Mouse (Mus musculus): ENCODE results near the gene Acad12. TPM values are rescaled to one million over a fixed set of nuclear protein-coding genes. Genes with fewer than 3 reads are reported as not detected.
"Not testable (repeated sequence)": the region's sequence is repeated elsewhere in the genome, so short reads cannot be mapped to it uniquely, and the experiment has no call there.

Gene Acad12
- total RNA-seq (2021): 10 to 100 TPM; 19.4 to 23.5 TPM
- 14.1 and 14.5 TPM in 2 replicates for polyA plus RNA-seq (2012; rRNA removed)
- long read RNA-seq, partial matches to known transcripts: 2 of 32 reads
- long read RNA-seq, other reads (novel, unspliced or antisense): 26 of 32 reads

GRCm38 (mm10) chr5:121618592-121619513, at the start of gene Acad12:
Acad12 (minus strand) TSS chr5:121618938.
- peak; percentile 91 for DNase-seq

- DNase-seq: no peak
Observed at GRCm38 (mm10) chr5:121668411-121668810, 49.7 kb upstream of the Acad12 start.

- no peak for DNase-seq
Observed at GRCm38 (mm10) chr5:121667067-121667466, 48.3 kb upstream of the Acad12 start.

- DNase-seq: no peak
Observed at GRCm38 (mm10) chr5:121664971-121665370, 46.2 kb upstream of the Acad12 start.

- DNase-seq: no peak
Observed at GRCm38 (mm10) chr5:121664078-121664477, 45.3 kb upstream of the Acad12 start.

- DNase-seq: no peak
Observed at GRCm38 (mm10) chr5:121663456-121663855, 44.7 kb upstream of the Acad12 start.

DNA sequence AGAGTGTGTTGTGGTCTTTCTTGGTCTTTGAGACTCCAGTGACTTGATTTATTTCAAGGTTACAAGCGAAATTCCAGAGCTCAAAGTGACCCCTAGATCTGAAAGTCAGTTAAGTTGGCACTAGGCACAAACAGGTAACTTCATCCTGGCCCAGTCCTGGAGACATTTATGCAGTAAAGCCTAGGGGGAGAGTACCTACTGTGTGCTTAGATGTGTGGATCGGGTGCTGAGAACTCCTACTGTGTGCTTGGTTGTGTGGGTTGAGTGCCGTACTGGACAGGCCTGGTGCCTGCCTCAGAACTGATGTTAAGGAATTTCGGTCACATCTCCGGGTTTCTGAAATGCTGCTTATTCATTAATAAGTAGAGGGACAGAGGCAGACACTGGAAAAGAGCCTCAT, 42.8 kb upstream of the Acad12 start:
- no peak for DNase-seq

GRCm38 (mm10) chr5:121660897-121661254, 42.1 kb upstream of the Acad12 start:
- no peak for DNase-seq

- DNase-seq: peak; percentile 97
Observed at GRCm38 (mm10) chr5:121660059-121660896, 41.5 kb upstream of the Acad12 start, which contains the start of the genes Acad10 and Brap. Acad10 (minus strand) TSS chr5:121660514. Brap (plus strand) TSS chr5:121660563.

DNA sequence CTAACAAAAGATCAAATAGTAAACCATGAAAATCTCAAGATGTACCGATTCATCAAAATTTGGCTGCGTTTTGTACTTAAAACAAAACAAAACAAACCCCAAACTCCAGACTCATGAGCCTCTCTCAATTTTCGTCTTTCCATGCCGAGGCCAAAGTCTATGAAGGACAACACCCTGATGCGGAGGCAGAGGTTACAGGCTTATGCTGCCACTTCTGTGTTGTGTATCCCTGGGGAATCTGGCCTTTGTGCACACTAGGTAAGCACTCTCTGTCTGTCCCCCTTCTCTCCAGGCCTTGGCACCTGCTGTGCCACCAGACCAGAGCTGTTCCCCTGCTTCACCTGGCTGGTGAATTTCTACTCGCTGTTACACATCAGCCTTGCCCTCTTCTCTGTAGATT, 38.9 kb upstream of the Acad12 start:
- not testable (repeated sequence) for DNase-seq

GRCm38 (mm10) chr5:121656866-121657265, 38.1 kb upstream of the Acad12 start:
- DNase-seq: not testable (repeated sequence)

GRCm38 (mm10) chr5:121654526-121654925, 35.8 kb upstream of the Acad12 start:
- DNase-seq: no peak

DNA sequence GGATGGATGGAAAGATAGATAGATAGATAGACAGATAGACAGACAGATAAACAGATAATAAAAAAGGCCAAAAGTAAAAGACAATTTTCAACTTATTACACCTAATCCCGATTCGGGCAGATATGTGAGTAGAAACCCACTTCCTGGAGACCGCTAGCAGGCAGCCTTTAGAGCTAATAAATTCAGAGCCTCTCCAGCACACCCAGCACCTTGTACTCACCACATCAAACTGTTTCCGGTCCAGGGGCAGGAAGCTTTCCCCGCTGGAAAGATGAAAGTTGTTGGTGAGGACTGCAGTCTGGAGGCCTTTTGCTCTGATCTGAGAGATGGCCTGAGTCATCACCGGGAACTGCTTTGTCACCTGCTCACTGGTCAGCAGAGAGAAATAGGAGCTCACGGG, 30.4 kb upstream of the Acad12 start:
- DNase-seq: peak; percentile 29

DNA sequence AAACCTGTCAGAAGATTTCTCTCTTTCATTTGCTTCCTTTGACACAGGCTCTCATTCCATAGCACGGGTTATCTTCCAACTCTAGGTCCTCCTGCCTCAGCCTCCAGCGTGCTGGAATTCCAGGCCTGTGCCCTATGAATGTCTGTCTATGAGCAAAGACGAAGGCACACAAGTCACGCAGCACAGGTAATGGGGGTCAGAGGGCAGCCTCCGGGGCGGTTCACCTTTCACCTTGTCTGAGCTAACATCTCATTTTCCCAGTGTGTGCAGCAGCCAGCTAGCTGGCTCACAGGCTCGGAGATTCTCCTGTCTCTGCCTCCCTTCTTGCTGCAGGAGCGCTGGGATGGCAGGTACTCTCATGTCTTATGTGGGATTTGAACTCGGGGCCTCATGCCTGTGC, 20.9 kb upstream of the Acad12 start:
- no peak for DNase-seq

GRCm38 (mm10) chr5:121637296-121637695, 18.6 kb upstream of the Acad12 start:
- DNase-seq: no peak

- no peak for DNase-seq
Observed at GRCm38 (mm10) chr5:121634668-121635067, 15.9 kb upstream of the Acad12 start.

DNA sequence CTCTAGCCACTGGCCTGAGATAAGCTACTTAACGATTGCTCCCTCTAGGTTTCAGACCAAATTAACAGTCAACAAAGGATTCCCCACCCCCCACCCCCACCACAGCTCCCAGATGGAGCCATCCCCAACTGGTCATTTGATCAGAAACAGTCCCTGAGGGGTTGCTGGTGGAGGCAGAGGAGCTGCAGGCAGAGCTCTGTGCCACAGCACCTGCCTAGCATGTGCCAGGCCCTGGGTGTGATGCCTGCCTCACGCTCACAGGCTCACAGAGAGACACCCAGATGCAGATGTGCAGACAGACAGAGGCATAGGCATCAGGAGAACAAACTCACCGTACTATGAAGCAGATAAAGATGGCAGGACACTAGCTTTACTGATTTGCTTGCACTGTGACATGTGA, 14.1 kb upstream of the Acad12 start:
- DNase-seq: no peak

- not testable (repeated sequence) for DNase-seq
Observed at GRCm38 (mm10) chr5:121631106-121631647, 12.4 kb upstream of the Acad12 start.

GRCm38 (mm10) chr5:121627871-121628270, 9.1 kb upstream of the Acad12 start:
- peak; percentile 72 for DNase-seq

DNA sequence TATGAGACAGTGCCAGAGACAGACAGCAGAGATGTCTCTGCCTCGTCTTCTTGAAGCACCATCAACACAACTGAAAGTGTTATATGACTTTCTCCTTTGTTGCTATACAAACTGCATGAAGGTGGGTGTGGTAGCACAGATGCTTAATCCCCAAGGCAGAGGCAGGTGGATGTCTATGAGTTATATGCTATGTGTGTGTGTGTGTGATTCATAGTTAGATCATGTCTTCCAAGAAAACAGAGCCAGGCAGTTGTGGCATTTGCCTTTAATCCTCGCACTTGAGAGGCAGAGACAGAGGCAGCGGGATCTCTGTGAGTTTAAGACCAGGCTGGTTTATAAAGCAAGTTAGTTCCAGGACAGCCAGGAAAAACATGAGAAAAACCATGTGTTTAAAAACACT, 4.5 kb upstream of the Acad12 start:
- no peak for DNase-seq

DNA sequence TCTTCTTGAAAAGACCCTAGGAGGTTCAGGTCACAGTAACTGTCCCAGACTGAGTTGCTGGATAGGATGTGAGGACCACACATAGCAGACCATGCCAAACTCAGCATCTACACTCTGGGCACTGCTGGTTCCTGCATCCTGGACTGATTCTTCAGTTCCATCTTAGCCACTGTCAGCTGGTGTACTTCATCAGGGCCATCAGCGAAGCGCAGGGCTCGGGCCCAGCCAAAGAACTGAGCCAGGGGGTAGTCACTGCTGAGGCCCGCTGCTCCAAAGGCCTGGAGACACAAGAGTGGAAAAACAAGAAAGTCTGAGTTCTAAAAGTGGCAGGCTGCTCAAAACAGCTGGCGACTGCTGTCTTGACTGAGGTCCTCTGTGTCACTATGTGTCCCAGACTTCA, 2.4 kb upstream of the Acad12 start:
- no peak for DNase-seq

DNA sequence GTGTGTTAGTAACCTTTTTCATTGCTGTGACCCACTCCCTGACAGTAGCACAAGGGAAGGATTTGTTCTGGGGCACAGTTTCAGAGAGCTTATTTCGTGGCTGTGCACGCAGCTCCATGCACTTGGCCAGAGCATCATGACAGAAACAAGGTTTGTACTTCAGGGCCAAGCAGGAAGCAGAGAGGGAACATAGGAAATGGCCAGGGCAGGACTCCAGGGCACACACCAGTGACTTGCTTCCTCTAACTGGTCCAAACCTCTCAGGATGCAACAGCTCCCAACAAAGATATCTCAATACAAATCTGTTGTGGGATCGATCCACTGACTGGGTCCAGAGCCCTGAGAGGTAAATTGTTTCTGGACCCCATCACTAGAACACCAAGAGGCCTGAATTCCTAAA, 3.8 kb downstream of the Acad12 start:
- DNase-seq: not testable (repeated sequence)

All from adrenal gland, adult 2 months (tissue).